Mouse (Mus musculus) cerebellum, adult 9-11 months (tissue): ENCODE results near the gene Wipi1.

Experiments
- DNase-seq: peaks from one replicate; pipeline ENCODE4 v3.0.0; 2022

Gene Wipi1

GRCm38 (mm10) chr11:109530030-109530429 lies 81.7 kb downstream of the Wipi1 start:
- DNase-seq = peak; percentile 54

GRCm38 (mm10) chr11:109525571-109525970 lies 86.2 kb downstream of the Wipi1 start:
- DNase-seq = peak; percentile 92

GRCm38 (mm10) chr11:109524869-109525268 lies 86.9 kb downstream of the Wipi1 start:
- no peak for DNase-seq
